Mouse (Mus musculus) olfactory bulb, adult 2 months (tissue): ENCODE results near the gene Nfatc3. TPM values are rescaled to one million over a fixed set of nuclear protein-coding genes. Genes with fewer than 3 reads are reported as not detected.

ENCODE experiments used
- H3K27ac ChIP-seq: fragments of 200-500 bp; 2 replicates; pipeline ENCODE4 v1.5.1; 2012; ENCODE audit warnings: low read depth, low read length; ENCODE audit not compliant: insufficient read depth
- H3K4me1 ChIP-seq: fragments of 200-500 bp; 2 replicates; pipeline ENCODE4 v1.6.1; 2012; ENCODE audit warnings: low read length; ENCODE audit not compliant: control insufficient read depth, insufficient read depth
- H3K4me3 ChIP-seq: fragments of 200-500 bp; 2 replicates; pipeline ENCODE4 v1.5.1; 2012; ENCODE audit warnings: mild to moderate bottlenecking, low read depth, low read length, moderate library complexity; ENCODE audit not compliant: insufficient read depth
- CTCF ChIP-seq: fragments of 200-500 bp; IDR thresholded peaks from 2 replicates; pipeline ENCODE4 v1.5.1; 2012; ENCODE audit warnings: low read depth, mild to moderate bottlenecking, low read length, moderate library complexity; ENCODE audit not compliant: insufficient read depth
- POLR2A ChIP-seq: fragments of 200-500 bp; IDR thresholded peaks from 2 replicates; pipeline ENCODE4 v1.6.1; 2012; ENCODE audit warnings: mild to moderate bottlenecking, low read depth, low read length, moderate library complexity; ENCODE audit not compliant: insufficient read depth
- WGBS: fragments of 180-500 bp; shearing (Covaris S2); methylation state at CpG from one replicate; pipeline ENCODE4 v1.1.7; 2018; 5-methylcytosine and 5-hydroxymethylcytosine counted together
- polyA plus RNA-seq: library from polyadenylated mRNA; stranded (reverse); fragments of >200 nt; gene quantifications from 2 replicates; pipeline ENCODE4 v1.2.4, GENCODE M21; 2012; ENCODE audit warnings: low replicate concordance; ENCODE audit not compliant: missing spikeins, insufficient read depth, insufficient read length

Gene Nfatc3
- polyA plus RNA-seq, 1 experiment = 111 TPM

DNA sequence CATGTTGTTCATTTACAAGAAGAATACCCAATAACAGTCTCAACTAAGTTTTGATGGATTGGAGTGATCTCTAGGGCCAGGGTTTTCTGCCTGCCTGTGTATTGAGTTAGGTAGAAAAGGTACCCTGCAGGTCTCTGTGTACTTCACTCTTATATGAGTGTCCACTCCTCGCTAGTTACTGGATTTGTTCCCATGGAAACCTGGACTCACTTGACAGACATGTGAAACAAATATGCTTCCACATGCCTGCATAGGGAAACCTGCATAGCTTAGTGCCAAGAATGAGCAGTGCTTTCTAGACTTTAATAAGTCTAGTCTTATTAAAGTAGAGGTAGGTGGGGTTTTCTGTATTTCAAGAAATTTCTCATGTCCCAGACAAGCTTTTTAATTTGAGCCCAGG lies 118.3 kb downstream of the Nfatc3 start:
- Histone ChIP-seq H3K4me3 (no peak overlapping the region), H3K4me1 (peaks cover 2% of the 10 kb centered on the region; the same call in 1 of the 2 replicates), H3K27ac (no peak overlapping the region)
- 53% methylated on average over 1 of the region's 1 CpGs for WGBS
- no peak for TF ChIP-seq CTCF
- no peak for TF ChIP-seq POLR2A

DNA sequence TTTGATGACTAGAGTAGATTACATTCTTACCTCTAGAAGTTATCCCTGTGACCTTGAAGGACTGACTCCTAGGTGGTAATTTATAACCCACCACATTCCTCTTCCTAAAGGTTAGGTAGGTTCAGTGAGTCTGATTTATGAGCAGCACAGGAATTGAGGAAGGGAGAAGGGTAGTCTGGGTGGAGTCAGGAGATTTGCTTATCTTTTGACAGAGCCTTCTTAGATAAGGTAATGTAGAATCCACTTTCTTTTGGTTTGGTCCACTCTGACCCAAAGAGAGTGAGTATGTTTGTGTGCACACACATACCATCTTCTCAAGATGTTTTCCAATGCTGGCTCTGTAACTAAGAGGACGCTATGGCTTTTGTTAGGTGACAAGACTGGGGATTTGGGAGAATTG lies 119.0 kb downstream of the Nfatc3 start:
- no peak for TF ChIP-seq POLR2A
- 89% methylated on average over 1 of the region's 1 CpGs for WGBS
- Histone ChIP-seq H3K4me1 (no peaks in the 10 kb centered on the region), H3K4me3 (no peak overlapping the region), H3K27ac (no peak overlapping the region)

DNA sequence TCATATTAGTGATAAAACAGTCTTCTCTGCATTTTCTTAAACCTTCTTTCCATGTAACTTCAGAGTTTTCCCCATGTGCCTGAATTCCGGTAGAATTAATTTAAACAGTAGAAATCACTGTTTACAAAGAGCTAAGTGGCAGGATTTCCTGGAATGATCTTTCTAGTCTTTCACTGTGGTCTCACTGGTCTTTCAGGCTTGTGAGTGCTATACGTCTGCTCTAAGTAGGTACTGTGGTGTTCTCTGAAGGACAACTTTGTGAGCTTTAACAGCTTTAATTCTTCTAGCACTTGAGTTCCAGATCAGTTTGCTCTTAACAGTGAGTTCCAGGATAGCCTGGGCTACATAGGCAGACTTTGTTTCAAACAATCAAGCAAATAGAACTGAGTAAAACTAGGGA lies 119.8 kb downstream of the Nfatc3 start:
- no peak overlapping the region for H3K4me3 ChIP-seq
- TF ChIP-seq CTCF (no peak), POLR2A (no peak)
- WGBS = 70% methylated on average over 2 of the region's 2 CpGs
- no peak overlapping the region for H3K27ac ChIP-seq
- no peaks in the 10 kb centered on the region for H3K4me1 ChIP-seq

Other genes starting within 250 kb of the Nfatc3 start
- not detected in 2 replicates for gene Ranbp10, start 231.5 kb upstream of the Nfatc3 start, polyA plus RNA-seq
- gene Tsnaxip1, start 231.1 kb upstream of the Nfatc3 start, polyA plus RNA-seq = not detected in 2 replicates
- not detected in 2 replicates for gene Cenpt, start 205.6 kb upstream of the Nfatc3 start, polyA plus RNA-seq
- not detected in 2 replicates for gene Thap11, start 203.7 kb upstream of the Nfatc3 start, polyA plus RNA-seq
- gene Nutf2, start 198.3 kb upstream of the Nfatc3 start, polyA plus RNA-seq = not detected in 2 replicates
- not detected in 2 replicates for gene Edc4, start 178.0 kb upstream of the Nfatc3 start, polyA plus RNA-seq
- not detected in 2 replicates for gene Nrn1l, start 165.3 kb upstream of the Nfatc3 start, polyA plus RNA-seq
- gene Pskh1, start 158.4 kb upstream of the Nfatc3 start, polyA plus RNA-seq = not detected in 2 replicates
- gene Ctrl, start 125.0 kb upstream of the Nfatc3 start, polyA plus RNA-seq = not detected in 2 replicates
- gene Psmb10, start 120.4 kb upstream of the Nfatc3 start, polyA plus RNA-seq = not detected in 2 replicates
- gene Lcat, start 115.5 kb upstream of the Nfatc3 start, polyA plus RNA-seq = not detected in 2 replicates
- gene Slc12a4, start 92.7 kb upstream of the Nfatc3 start, polyA plus RNA-seq = not detected in 2 replicates
- not detected in 2 replicates for gene Dpep3, start 79.4 kb upstream of the Nfatc3 start, polyA plus RNA-seq
- gene Dus2, start 67.5 kb upstream of the Nfatc3 start, polyA plus RNA-seq = not detected in 2 replicates
- not detected in 2 replicates for gene Dpep2nb, start 52.9 kb upstream of the Nfatc3 start, polyA plus RNA-seq
- gene Ddx28, start 47.0 kb upstream of the Nfatc3 start, polyA plus RNA-seq = not detected in 2 replicates
- gene Esrp2, start 78.1 kb downstream of the Nfatc3 start, polyA plus RNA-seq = not detected in 2 replicates
- not detected in 2 replicates for gene Pla2g15, start 91.6 kb downstream of the Nfatc3 start, polyA plus RNA-seq
- not detected in 2 replicates for gene Slc7a6, start 110.0 kb downstream of the Nfatc3 start, polyA plus RNA-seq
- gene Slc7a6os, start 152.1 kb downstream of the Nfatc3 start, polyA plus RNA-seq = not detected in 2 replicates
- gene Prmt7, start 152.1 kb downstream of the Nfatc3 start, polyA plus RNA-seq = not detected in 2 replicates